Mouse (Mus musculus) heart, postnatal 0 days (tissue): ENCODE measurements at regions not wholly inside any gene's neighbourhood (a gene's known extent, or its start where the extent isn't known, plus 50 kb on each side); places are given as distances from the start of the nearest gene placed in this dataset.

Experiments
- ATAC-seq: fragments of 200-750 bp; cut with Nextera tagmentation; 2 replicates; pipeline ENCODE4 v1.8.0; 2017; ENCODE audit warnings: low read depth, moderate number of reproducible peaks, moderate library complexity; ENCODE audit not compliant: insufficient read depth
- DNase-seq: peaks from one replicate; pipeline ENCODE4 v3.0.0-alpha.2; 2016; ENCODE audit warnings: low spot score
- H3K27ac ChIP-seq: fragments of 300-500 bp; sonication (generic); 2 replicates; pipeline ENCODE4 v1.5.1; 2014; ENCODE audit warnings: low read depth, mild to moderate bottlenecking
- H3K27me3 ChIP-seq: fragments of 300-500 bp; sonication (generic); 2 replicates; pipeline ENCODE4 v1.6.1; 2014; ENCODE audit warnings: low read length, mixed read lengths; ENCODE audit not compliant: control insufficient read depth, insufficient read depth
- H3K36me3 ChIP-seq: fragments of 300-500 bp; sonication (generic); replicated peaks from 2 replicates; pipeline ENCODE4 v1.6.1; 2014; ENCODE audit warnings: low read length, mixed read lengths; ENCODE audit not compliant: control insufficient read depth, insufficient read depth
- H3K4me1 ChIP-seq: fragments of 300-500 bp; sonication (generic); 2 replicates; pipeline ENCODE4 v1.6.1; 2014; ENCODE audit warnings: antibody characterized with exemption; ENCODE audit not compliant: control insufficient read depth, insufficient read depth
- H3K4me2 ChIP-seq: fragments of 300-500 bp; sonication (generic); 2 replicates; pipeline ENCODE4 v1.6.1; 2014; ENCODE audit warnings: low read depth, mild to moderate bottlenecking, low read length, moderate library complexity
- H3K4me3 ChIP-seq: fragments of 300-500 bp; sonication (generic); 2 replicates; pipeline ENCODE4 v1.5.1; 2014; ENCODE audit warnings: low read depth, low read length
- H3K9ac ChIP-seq: fragments of 300-500 bp; sonication (generic); replicated peaks from 2 replicates; pipeline ENCODE4 v1.6.1; 2014; ENCODE audit warnings: low read depth, low read length, mixed read lengths
- H3K9me3 ChIP-seq: fragments of 300-500 bp; sonication (generic); replicated peaks from 2 replicates; pipeline ENCODE4 v1.6.1; 2016; ENCODE audit warnings: low read length; ENCODE audit not compliant: control insufficient read depth
- CTCF ChIP-seq: IDR thresholded peaks from 2 replicates; pipeline ENCODE4 v1.5.1; 2016; ENCODE audit warnings: antibody characterized with exemption, control low read depth, low read depth
- EP300 ChIP-seq: IDR thresholded peaks from 2 replicates; pipeline ENCODE4 v1.6.1; 2016; ENCODE audit warnings: antibody characterized with exemption, low read depth
- WGBS: fragments of 180-500 bp; shearing (Covaris S2); extraction: QIAGEN DNeasy Blood & Tissue Kit; methylation state at CpG from one replicate; pipeline ENCODE4 v1.1.7; 2014; 5-methylcytosine and 5-hydroxymethylcytosine counted together

GRCm38 (mm10) chr2:7683355-7683754 is 174.0 kb upstream of the Celf2 start:
- ATAC-seq (no peak), DNase-seq (no peak)
- Histone ChIP-seq H3K4me1 (no peaks in the 10 kb centered on the region), H3K9ac (no peak overlapping the region), H3K4me3 (no peak overlapping the region), H3K36me3 (no peaks in the 10 kb centered on the region), H3K4me2 (no peak overlapping the region), H3K9me3 (no peaks in the 10 kb centered on the region), H3K27ac (no peak overlapping the region), H3K27me3 (no peaks in the 10 kb centered on the region)
- WGBS = 90% methylated on average over 1 of the region's 1 CpGs
- no peak for TF ChIP-seq CTCF
- TF ChIP-seq EP300 = no peak

GRCm38 (mm10) chr2:7640892-7641291 is 131.5 kb upstream of the Celf2 start:
- WGBS = 71% methylated on average over 6 of the region's 6 CpGs
- TF ChIP-seq CTCF = no peak
- TF ChIP-seq EP300 = no peak

GRCm38 (mm10) chr2:7622716-7623285 is 113.4 kb upstream of the Celf2 start:
- no peaks in the 10 kb centered on the region for H3K4me1 ChIP-seq
- no peaks in the 10 kb centered on the region for H3K9me3 ChIP-seq
- H3K4me2 ChIP-seq = no peak overlapping the region
- WGBS = 88% methylated on average over 5 of the region's 5 CpGs
- H3K36me3 ChIP-seq = no peaks in the 10 kb centered on the region
- H3K27me3 ChIP-seq = no peaks in the 10 kb centered on the region
- no peak overlapping the region for H3K27ac ChIP-seq
- H3K4me3 ChIP-seq = no peak overlapping the region
- ATAC-seq = no peak
- no peak overlapping the region for H3K9ac ChIP-seq
- TF ChIP-seq EP300 (no peak), CTCF (no peak)
- no peak for DNase-seq

More at GRCm38 (mm10) chr2:7640892-7641291, 131.5 kb upstream of the Celf2 start:
- no peak overlapping the region for H3K9ac ChIP-seq
- H3K36me3 ChIP-seq = no peaks in the 10 kb centered on the region
- H3K4me1 ChIP-seq = no peaks in the 10 kb centered on the region
- no peak overlapping the region for H3K4me3 ChIP-seq
- no peak overlapping the region for H3K4me2 ChIP-seq
- H3K27me3 ChIP-seq = no peaks in the 10 kb centered on the region
- no peak overlapping the region for H3K27ac ChIP-seq
- DNase-seq (no peak), ATAC-seq (no peak)
- H3K9me3 ChIP-seq = no peaks in the 10 kb centered on the region

GRCm38 (mm10) chr2:7619888-7620664 is 110.7 kb upstream of the Celf2 start:
- no peaks in the 10 kb centered on the region for H3K36me3 ChIP-seq
- no peak overlapping the region for H3K27ac ChIP-seq
- H3K9me3 ChIP-seq = no peaks in the 10 kb centered on the region
- H3K4me1 ChIP-seq = no peaks in the 10 kb centered on the region
- H3K9ac ChIP-seq = no peak overlapping the region
- WGBS = 46% methylated on average over 9 of the region's 9 CpGs
- DNase-seq (peak; percentile 63), ATAC-seq (peak; percentile 71)
- no peak overlapping the region for H3K4me2 ChIP-seq
- no peak overlapping the region for H3K4me3 ChIP-seq
- TF ChIP-seq CTCF (no peak), EP300 (no peak)
- no peaks in the 10 kb centered on the region for H3K27me3 ChIP-seq

GRCm38 (mm10) chr2:7578196-7578595 is 68.8 kb upstream of the Celf2 start:
- Histone ChIP-seq H3K36me3 (no peaks in the 10 kb centered on the region), H3K4me1 (no peaks in the 10 kb centered on the region), H3K4me2 (no peak overlapping the region), H3K9me3 (no peaks in the 10 kb centered on the region), H3K4me3 (no peak overlapping the region), H3K27ac (no peak overlapping the region), H3K27me3 (no peaks in the 10 kb centered on the region), H3K9ac (no peak overlapping the region)
- TF ChIP-seq CTCF (no peak), EP300 (no peak)
- WGBS = 67% methylated on average over 2 of the region's 2 CpGs
- no peak for DNase-seq
- ATAC-seq = no peak
